Mouse (Mus musculus) bone marrow, adult 2 months (tissue): Measurements from ENCODE around the gene Trpc1.

Experiments used
- CTCF ChIP-seq: fragments of 200-500 bp; IDR thresholded peaks from 2 replicates; pipeline ENCODE4 v1.5.1; 2011; ENCODE audit warnings: low read length, control low read depth; ENCODE audit not compliant: control insufficient read depth, insufficient read depth
- POLR2A ChIP-seq: fragments of 200-500 bp; IDR thresholded peaks from 2 replicates; pipeline ENCODE4 v1.6.1; 2011; ENCODE audit warnings: low read depth, mild to moderate bottlenecking, control low read depth, low read length, borderline replicate concordance; ENCODE audit not compliant: control insufficient read depth

GRCm38 (mm10) chr9:95667836-95668235 lies 82.3 kb downstream of the Trpc1 start:
- no peak for TF ChIP-seq CTCF
- TF ChIP-seq POLR2A: no peak
